Mouse (Mus musculus): Measurements from ENCODE around the gene Otud4. TPM values are rescaled to one million over a fixed set of nuclear protein-coding genes. Genes with fewer than 3 reads are reported as not detected.

Otud4 gene
- total and polyA plus RNA-seq, 3 experiments = 45.3 to 53.4 (median 51.7) TPM

DNA sequence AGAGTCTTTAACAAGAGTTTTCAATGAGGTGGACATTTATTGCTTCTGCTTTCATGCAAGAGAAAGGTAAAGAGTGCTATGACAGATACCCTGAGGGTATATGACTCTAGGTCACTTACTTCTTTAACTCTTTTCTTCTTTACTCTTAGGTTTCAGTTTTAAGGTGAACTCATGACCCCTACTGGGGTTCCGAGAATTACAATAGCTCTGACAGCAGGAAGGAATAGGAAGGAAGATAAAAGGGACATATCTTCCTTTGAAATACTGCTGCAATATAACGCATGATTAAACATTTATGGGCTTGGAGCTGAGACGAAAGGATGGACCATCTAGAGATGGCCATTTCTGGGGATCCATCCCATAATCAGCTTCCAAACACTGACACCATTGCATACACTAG lies 85.2 kb downstream of the Otud4 start:
- Histone ChIP-seq H3K36me3 (ENCODE audit: control insufficient read depth in 1 of 2, insufficient read depth in 2 of 2, low read length in 2 of 2) (peaks cover 8 to 23% of the 10 kb centered on the region in 2 experiments), H3K27me3 (ENCODE audit: control insufficient read depth in 1 of 2, insufficient read depth in 2 of 2, low read length in 2 of 2) (no peaks in the 10 kb centered on the region), H3K4me3 (ENCODE audit: control insufficient read depth in 1 of 2, insufficient read depth in 1 of 2, low read depth in 2 of 2, low read length in 2 of 2) (peak overlapping the region in 1 of 2 experiments; percentile 26; a peak in 1 of 4 replicates), H3K79me2 (ENCODE audit: control insufficient read depth, insufficient read depth, low read length, poor library complexity) (no peaks in the 10 kb centered on the region), H3K27ac (ENCODE audit: control insufficient read depth, low read depth, low read length) (no peak overlapping the region), H3K4me1 (ENCODE audit: control insufficient read depth in 1 of 2, insufficient read depth in 2 of 2, low read length in 2 of 2) (peaks cover 0 to 5% of the 10 kb centered on the region in 2 experiments; a peak in 2 of 4 replicates), H3K9ac (ENCODE audit: control insufficient read depth, low read depth, low read length, poor library complexity, severe bottlenecking) (no peak overlapping the region), H3K9me3 (replicated peaks; ENCODE audit: insufficient read depth, low read length) (no peaks in the 10 kb centered on the region)
- no peak for TF ChIP-seq MYB (IDR thresholded peaks at IDR 0.05; ENCODE audit: low read depth, low read length)
- TF ChIP-seq CHD1 (IDR thresholded peaks at IDR 0.05; ENCODE audit: low read depth, low read length) = no peak
- TF ChIP-seq RAD21 (IDR thresholded peaks at IDR 0.05; ENCODE audit: low read depth, low read length) = 0 out of 2 replicates have a peak, but pooled peaks have one; percentile 4
- TF ChIP-seq USF1 (IDR thresholded peaks at IDR 0.05; ENCODE audit: low read depth, low read length) = no peak
- TF ChIP-seq HCFC1 (IDR thresholded peaks at IDR 0.05; ENCODE audit: low read depth, low read length) = no peak
- TF ChIP-seq EP300 (IDR thresholded peaks at IDR 0.05; ENCODE audit: low read depth in 1 of 2, low read length in 2 of 2) = peak in 1 of 2 experiments; percentile 53; a peak in 1 of 4 replicates
- TF ChIP-seq E2F4 (IDR thresholded peaks at IDR 0.05; ENCODE audit: borderline replicate concordance, low read depth, low read length) = no peak
- TF ChIP-seq POLR2AphosphoS5 (IDR thresholded peaks at IDR 0.05; ENCODE audit: borderline replicate concordance, low read depth, low read length) = no peak
- no peak for TF ChIP-seq BHLHE40 (IDR thresholded peaks at IDR 0.05; ENCODE audit: borderline replicate concordance, low read depth, low read length)
- TF ChIP-seq ETS1 (IDR thresholded peaks at IDR 0.05; ENCODE audit: low read depth, low read length) = 0 out of 2 replicates have a peak, but pooled peaks have one; percentile 38
- TF ChIP-seq ELF1 (IDR thresholded peaks at IDR 0.05; ENCODE audit: low read depth, low read length) = no peak
- no peak for TF ChIP-seq RCOR1 (IDR thresholded peaks at IDR 0.05; ENCODE audit: low read depth, low read length)
- TF ChIP-seq MXI1 (IDR thresholded peaks at IDR 0.05; ENCODE audit: low read depth, low read length) = no peak
- no peak for TF ChIP-seq NELFE (IDR thresholded peaks at IDR 0.05; ENCODE audit: low read depth, low read length)
- TF ChIP-seq TAL1 (IDR thresholded peaks at IDR 0.05; ENCODE audit: low read length) = no peak
- TF ChIP-seq POLR2AphosphoS2 (IDR thresholded peaks at IDR 0.05; ENCODE audit: low read length) = no peak
- TF ChIP-seq CHD2 (IDR thresholded peaks at IDR 0.05; ENCODE audit: low read length) = no peak
- no peak for TF ChIP-seq MAZ (IDR thresholded peaks at IDR 0.05; ENCODE audit: low read depth, low read length)
- TF ChIP-seq ZC3H11A (IDR thresholded peaks at IDR 0.05; ENCODE audit: low read depth, low read length) = no peak
- peak in 1 of 3 experiments; percentile 32; a peak in 2 of 6 replicates for TF ChIP-seq CTCF (IDR thresholded peaks at IDR 0.05 in 2 of 3, conservative IDR thresholded peaks at IDR 0.05 in 1 of 3; ENCODE audit: control insufficient read depth in 1 of 3, insufficient read depth in 1 of 3, low read depth in 2 of 3, low read length in 3 of 3, poor library complexity in 1 of 3, severe bottlenecking in 1 of 3)
- no peak for TF ChIP-seq USF2 (IDR thresholded peaks at IDR 0.05; ENCODE audit: borderline replicate concordance in 1 of 2, insufficient read depth in 1 of 2, low read depth in 1 of 2, low read length in 2 of 2)
- peak; percentile 37 for DNase-seq (ENCODE audit: low read depth, low spot score)

Other genes with a start within 250 kb of the Otud4 start
- 1.3 and 2.1 TPM in 2 replicates for gene Smad1, start 240.1 kb upstream of the Otud4 start, total RNA-seq (2012; rRNA removed)
- 1 to 10 TPM in 1 of 2 experiments, not detected in 1; 2.0 TPM for gene Smad1, start 240.1 kb upstream of the Otud4 start, polyA plus RNA-seq (2012; ENCODE audit: insufficient read depth in 1 of 2, insufficient read length in 2 of 2, low read depth in 1 of 2, low replicate concordance in 2 of 2, missing spikeins in 1 of 2)
- 174 and 180 TPM in 2 replicates for gene Abce1, start 72.1 kb downstream of the Otud4 start, total RNA-seq (2012; rRNA removed)
- 100 to 1,000 TPM; 141 to 293 TPM for gene Abce1, start 72.1 kb downstream of the Otud4 start, polyA plus RNA-seq (2012; ENCODE audit: insufficient read depth in 1 of 2, insufficient read length in 2 of 2, low read depth in 1 of 2, low replicate concordance in 2 of 2, missing spikeins in 1 of 2)
- gene Anapc10, start 72.2 kb downstream of the Otud4 start, total RNA-seq (2012; rRNA removed) = 16.2 and 17.2 TPM in 2 replicates
- gene Anapc10, start 72.2 kb downstream of the Otud4 start, polyA plus RNA-seq (2012; ENCODE audit: insufficient read depth in 1 of 2, insufficient read length in 2 of 2, low read depth in 1 of 2, low replicate concordance in 2 of 2, missing spikeins in 1 of 2) = 10 to 100 TPM in 1 of 2 experiments, not detected in 1; 19.1 TPM

Data from MEL (cell line).